Mouse (Mus musculus) fibroblast of lung, adult 2 months (primary cell): ENCODE results near the gene Emc9.

Source experiments
- DNase-seq: peaks from one replicate; pipeline ENCODE4 v3.0.0-alpha.2; 2011; ENCODE audit warnings: low read depth

Gene Emc9

DNA sequence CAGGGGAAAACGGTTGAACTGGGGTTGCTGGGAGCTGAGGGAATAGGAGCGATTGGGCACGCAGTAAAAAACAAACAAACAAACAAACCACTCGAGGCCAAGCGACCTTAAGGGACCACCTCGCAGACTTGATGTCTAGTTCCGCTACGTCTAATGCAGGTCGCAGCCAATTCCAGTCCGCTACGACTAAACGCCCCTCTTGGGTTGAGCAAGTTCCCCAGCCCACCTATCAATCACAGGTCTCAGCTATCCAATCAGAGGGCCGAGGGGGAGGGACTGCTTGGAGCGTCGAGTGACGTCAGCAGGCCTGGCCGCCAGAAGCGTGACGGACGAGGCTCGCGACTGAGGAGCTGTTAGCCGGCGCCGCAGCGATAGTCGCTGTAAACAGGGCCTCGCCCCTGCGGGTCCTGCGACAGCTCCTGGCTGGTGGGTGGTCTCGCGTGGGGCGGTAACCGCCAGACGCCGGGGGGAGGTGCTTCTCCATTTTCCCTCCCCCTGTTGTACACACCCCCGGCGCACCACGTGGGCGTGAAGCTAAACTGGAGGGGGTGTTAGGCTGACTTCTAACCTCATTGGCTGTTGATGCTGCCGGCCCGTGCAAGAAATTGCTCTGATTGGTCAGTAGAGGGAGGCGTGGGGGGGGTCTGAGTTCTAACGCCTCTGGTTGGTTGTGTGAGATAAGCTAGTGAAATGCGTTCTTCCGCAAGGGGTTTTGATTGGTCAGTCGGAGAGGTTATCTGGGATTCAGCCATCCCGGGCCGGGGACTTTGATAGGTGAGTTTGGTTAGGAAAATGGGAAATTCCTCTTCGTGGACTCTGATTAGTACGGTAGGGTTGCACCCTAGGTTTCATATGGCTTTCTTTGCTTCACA, 24.7 kb downstream of the Emc9 start, which contains the start of gene A730061H03Rik:
TSS of gene A730061H03Rik (minus strand) at position 205 of the 872 bp plus-strand sequence.
- peak; percentile 98 for DNase-seq

DNA sequence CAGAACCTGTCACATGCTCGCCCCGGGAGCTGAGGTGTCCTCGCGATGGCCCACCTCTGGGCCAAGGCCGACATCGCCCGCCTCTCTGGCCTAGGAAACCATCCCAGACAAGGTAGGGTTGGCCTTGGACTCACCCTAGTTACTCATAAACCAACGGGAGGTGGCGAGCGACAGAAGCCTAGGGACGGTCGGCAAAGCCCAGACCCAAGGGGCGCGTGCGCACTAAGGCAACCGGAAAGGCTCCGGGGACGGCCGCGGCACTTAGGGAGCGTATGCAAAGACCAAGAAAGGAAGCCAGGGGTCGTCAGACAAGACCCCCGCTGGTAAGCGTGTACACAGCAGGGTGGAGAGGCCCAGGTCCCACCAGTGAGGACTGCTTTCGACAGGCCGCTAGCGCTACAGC, 25.3 kb downstream of the Emc9 start, which contains the start of gene Dcaf11:
TSS of gene Dcaf11 (plus strand) at position 208 of the 403 bp plus-strand sequence.
- peak; percentile 75 for DNase-seq

DNA sequence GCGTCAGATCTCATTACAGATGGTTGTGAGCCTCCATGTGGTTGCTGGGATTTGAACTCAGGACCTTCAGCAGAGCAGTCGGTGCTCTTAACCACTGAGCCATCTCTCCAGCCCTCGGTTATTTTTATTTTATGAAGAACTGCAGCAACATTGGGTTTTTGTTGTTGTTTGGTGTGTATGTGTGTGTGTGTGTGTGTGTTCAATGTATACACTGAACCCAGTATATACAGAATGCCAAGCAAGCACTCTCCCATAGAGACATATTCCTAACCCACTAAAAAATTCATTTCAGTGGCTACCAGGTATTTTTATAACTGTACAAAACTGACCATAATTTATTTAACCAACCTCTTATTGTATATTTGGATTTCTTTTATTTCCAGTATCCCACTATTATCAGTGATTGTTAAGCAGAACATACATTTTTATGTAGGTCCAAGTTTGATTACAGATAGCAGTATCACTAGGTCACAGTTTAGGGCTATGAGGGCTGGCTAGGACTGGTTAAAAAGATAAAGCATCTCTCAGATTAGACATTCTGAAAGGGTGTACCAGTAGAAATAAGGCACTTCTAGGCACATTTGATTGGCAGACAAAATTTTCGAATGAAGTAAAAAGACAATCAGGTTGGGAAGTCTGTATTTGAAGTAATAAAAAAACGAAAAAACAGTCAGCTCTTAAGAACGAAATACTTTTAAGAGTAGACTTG, 26.2 kb downstream of the Emc9 start:
- no peak for DNase-seq

DNA sequence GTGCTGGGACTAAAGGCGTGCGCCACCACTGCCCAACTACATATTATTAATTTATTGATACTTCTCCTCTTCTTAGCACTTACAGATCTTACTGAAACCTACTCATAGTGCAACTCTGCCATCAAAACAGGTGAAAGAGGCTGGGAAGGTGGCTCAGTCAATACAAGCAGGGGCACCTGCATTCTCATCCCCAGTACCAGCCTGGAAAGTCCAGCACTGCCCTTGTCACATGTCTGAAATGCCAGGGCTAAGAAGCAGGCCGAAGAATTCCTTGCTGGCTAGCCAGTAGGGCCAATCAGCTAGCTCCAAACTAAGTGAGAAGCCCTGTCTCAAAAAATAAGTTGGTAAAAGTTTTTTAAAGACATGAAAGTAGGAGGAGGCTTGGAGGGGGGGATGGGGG, 27.5 kb downstream of the Emc9 start:
- DNase-seq = no peak

DNA sequence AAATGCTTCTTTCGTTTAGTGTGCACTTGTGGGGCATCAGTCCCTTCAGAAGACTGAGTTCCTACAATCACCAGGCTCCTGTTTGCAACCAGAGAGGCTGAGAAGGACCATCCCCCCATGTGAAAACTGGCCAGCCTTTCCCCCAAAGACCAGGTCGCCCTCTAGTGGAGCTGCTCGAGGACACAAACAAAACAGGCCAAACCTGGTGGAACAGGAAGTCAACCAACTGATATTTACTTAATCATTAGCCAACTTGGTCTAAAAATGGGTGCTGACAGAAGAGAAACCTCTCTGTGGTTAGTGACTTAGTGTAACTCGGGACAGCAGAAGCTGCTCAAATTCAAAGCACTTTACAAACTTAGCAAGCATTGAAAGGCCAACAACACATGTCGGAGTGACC, 28.1 kb downstream of the Emc9 start:
- no peak for DNase-seq

DNA sequence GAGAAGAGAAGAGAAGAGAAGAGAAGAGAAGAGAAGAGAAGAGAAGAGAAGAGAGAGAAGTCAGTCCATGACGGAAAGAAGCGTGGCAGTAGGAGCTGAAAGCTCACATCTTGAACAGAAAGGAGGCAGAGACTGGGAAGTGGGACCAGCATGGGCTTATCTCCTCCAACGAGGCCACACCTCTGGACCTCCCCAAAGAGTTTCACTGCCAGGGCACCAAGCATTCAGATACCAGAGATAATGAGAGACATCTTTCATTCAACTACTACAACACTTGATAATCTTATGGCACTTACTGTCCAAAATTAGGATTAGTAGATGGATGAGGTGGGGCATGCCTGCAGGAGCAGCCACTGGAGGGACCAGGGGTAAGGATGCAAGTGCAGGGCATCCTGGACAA, 29.3 kb downstream of the Emc9 start:
- no peak for DNase-seq

DNA sequence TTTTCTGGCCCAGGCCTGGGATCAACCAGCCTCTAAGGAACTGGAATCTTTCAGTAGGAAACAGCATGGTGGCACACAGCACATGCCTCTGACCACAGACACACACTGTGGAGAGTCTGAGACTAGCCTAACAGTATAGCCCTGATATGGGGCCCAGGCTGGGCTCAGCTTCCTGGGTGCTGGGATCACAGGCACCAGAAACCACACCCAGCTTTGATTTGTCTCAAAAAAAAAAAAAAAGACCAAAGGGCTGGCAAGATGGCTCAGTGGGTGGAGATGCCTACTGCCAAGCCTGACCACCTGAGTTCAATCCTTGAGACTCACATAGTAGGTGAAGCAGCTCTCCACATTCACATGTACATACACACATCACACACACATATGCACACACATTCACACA, 30.5 kb downstream of the Emc9 start:
- DNase-seq = no peak

DNA sequence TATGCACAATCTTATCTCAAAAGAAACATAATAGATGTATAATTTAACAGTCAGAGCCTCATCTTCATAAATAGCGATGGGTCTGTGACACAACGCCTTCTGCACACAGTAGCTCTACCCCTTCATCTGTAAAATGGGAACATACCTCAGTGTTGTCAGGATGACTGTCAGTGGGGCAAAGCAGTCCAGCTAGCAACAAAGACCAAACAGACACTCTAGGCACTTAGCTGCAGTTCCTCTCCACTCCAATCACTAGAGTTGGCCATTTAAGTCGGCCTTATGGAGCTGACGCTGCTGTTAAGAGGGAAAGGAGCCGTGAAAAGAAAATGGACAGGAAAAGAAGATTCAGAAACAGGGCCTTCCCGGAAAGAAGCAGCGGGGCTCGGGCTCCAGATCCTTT, 33.3 kb downstream of the Emc9 start:
- no peak for DNase-seq

DNA sequence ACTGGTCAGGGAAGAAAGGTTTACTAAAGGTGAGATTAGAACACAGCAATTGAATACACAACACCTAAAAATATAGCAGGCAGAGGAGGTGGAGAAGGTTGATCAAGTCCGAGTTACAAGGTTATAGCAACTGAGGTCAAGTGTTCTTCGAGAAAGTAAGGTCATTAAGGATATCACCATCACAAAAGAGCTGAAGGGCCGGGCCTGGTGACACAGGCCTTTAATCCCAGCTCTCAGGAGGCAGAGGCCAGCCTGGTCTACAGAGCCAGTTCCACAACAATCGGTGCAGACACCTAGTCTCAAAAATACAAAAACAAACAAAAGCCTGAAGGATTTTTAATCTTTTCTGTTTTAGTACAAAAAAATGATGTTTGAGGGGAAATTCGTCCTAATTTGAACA, 33.8 kb downstream of the Emc9 start:
- DNase-seq = no peak

DNA sequence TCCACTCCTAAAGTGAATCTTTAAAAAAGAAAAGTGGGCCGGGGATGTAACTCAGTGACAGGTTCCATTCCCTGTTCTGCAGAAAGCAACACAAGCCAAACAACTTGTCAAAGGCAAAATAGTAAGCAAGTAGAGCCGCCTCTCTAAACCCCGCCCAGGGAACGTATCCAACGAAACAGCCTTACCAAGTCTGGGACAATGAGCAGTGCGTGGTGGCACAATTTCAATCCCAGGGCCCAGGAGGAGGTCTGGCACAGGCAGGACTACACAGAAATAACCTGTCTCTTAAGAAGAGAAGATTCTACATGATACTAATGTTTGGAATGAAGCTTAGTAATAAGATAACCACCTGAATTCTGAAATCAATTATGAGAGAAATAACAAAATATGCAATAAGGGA, 34.9 kb downstream of the Emc9 start:
- no peak for DNase-seq

DNA sequence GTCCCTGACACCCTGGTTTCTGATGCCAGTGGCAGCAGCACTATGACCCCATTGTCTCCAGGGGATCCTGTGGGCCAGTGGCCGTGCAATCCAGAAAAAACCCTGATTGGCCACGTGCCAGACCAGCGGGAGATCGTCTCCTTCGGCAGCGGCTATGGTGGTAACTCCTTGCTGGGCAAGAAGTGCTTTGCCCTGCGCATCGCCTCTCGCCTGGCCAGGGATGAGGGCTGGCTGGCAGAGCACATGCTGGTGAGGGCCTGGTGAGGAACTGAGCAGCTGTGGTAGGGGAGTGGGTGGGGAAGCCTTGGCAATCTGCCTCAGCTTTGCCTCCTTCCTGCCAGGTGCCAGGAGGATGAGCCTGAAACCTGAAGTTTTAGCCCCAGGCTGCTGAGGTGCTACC, 40.8 kb downstream of the Emc9 start:
- DNase-seq = no peak

DNA sequence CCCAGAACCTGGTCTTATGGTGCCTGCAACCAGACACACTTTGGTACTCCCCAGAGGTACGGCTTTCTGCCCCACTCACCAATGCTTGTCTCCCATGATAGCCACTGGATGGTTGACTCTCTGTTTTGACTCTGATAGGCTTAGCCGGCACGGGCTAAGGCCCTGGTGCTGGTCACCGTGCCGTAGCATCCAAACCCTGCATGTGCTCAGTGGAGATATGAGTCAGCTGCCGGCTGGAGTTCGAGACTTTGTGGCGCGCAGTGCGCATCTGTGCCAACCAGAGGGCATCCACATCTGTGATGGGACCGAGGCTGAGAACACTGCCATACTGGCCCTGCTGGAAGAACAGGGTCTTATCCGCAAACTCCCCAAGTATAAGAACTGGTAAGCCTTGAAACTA, 42.8 kb downstream of the Emc9 start:
- no peak for DNase-seq

DNA sequence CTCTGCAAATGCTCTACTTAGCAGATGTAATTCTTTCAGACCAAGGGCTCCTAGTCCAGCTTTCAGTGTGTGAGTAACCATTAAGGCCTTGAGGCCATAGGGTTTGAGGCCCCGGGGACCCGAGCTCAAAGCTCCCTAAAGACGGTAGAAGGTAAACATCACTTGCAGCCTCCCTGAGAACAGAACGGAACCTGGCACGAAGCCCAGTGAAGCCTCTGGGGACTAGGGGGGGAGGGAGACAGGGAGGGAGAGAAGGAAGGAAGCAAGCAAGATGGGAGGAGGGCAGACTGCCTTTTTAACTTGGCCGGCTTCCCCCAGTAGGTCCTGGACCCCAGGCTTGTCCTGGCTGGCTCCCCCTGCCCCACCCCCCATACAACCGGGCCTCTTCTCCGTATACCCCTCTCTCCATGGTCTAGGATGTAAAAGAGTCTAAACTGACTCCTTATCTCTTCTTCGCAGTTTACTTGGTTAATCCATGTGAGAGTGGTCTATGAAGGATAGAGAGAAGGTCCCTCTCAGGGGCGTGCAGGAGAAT, 44.2 kb downstream of the Emc9 start:
- peak; percentile 53 for DNase-seq

DNA sequence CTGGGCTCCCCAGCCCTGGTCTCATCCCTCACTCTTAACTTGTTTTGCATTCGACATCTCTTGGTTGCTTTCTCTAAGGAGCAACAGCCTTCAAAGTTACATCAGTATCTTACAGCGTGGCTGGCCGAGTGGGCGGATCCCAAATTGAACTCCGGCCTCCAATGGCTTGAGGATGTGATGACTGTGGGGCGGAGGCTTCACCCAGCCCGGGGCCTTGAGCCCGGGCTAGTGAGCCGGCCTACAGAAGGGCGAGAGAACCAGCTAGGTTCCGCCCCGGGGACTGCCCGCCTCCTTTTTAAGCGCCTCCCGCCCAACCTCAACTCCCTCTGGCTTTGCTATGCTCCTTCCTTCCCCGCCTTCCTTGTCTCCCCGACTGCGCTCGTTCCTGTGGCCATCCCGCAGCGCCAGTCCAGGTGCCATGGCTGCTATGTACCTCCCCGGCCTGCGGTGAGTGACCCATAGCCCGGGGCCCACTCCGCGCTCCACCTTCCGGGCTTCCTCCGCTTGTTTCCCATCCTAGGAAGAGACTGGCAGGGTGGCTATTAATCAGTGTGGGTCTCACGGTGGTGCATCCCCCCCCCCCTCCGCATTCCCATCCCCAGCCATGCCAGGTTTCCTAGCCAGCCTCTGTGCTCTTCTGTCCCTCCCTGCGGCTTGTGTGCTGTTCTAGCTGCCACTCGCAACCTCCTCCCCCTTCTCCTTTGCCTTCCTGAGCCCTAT, 44.9 kb downstream of the Emc9 start, which contains the start of gene Pck2:
TSS of gene Pck2 (plus strand) at position 200 of the 720 bp plus-strand sequence.
- peak; percentile 94 for DNase-seq

DNA sequence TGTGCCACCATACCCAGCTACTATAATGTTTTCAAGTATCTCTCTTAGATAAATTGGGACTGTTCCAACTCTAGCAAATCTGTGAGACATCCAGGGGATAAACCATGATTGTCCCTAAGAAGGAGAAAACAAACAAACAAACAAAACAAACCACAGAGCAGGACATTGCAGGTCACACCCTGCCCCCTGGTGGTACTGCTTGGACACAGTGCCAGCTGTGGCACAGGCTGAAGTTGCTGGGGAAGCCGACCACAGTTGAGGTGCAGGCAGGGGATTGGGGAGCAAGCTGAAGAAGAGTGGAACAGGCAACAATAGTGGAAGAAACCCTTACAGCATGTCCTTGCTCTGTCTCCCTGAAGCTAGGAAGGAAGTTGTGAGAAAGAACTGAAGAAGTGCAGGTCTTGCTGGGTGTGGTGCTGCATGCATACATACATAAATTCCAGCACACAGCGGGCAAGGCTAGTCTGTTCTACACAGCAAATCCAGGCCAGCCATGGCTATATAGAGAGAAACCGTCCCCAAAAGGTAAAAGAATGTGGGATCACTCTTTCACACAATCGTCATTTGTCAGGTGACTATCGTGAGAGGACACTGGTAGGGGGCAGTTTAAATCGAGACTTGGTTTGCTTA, 48.9 kb downstream of the Emc9 start:
- no peak for DNase-seq
